Mouse (Mus musculus) kidney, adult 2 months (tissue): ENCODE data around the gene Calhm5.

Source experiments
- CTCF ChIP-seq: fragments of 200-500 bp; conservative IDR thresholded peaks from 2 replicates; pipeline ENCODE4 v1.5.1; 2011; ENCODE audit warnings: low read depth, mild to moderate bottlenecking, control low read depth, low read length, moderate library complexity, mixed read lengths; ENCODE audit not compliant: insufficient read depth, insufficient read length
- POLR2A ChIP-seq: fragments of 200-500 bp; IDR thresholded peaks from one replicate; pipeline ENCODE4 v1.6.1; 2011; ENCODE audit warnings: low read depth, low read length, control low read depth

- TF ChIP-seq POLR2A = no peak
- no peak for TF ChIP-seq CTCF
Measured at GRCm38 (mm10) chr10:34111964-34112738, 15.8 kb upstream of the Calhm5 start.
